10 mouse cellular contexts compared by ENCODE assay signal in genomic region chr12:33084683-33085082, GRCm38 (mm10). TPM values are rescaled to one million over a fixed set of nuclear protein-coding genes. Genes with fewer than 3 reads are reported as not detected.
A peak's percentile ranks its signal among the peaks of the same experiment; 100 is the strongest.
DNase-seq lines count a peak whose midpoint lies in the region; ATAC-seq and TF ChIP-seq lines count a peak whose summit lies in the region.
"Had no signal": no experiment of that assay in that cellular context is flagged by ENCODE, and none has a peak within 500 bp of the region (broad histone marks: within the 10 kb centered on the region; RNA-seq: fewer than 3 reads in every experiment).

No protein-coding gene starts in this region.

- H3K4me3 ChIP-seq in intestine, embryonic 14.5 days (ENCODE audit: low read depth, low read length) = no peak overlapping the region
- H3K4me3 ChIP-seq in intestine, postnatal 0 days (ENCODE audit: low read depth, low read length) = no peak overlapping the region
- no peak overlapping the region for H3K4me3 ChIP-seq in ES-E14 (ENCODE audit: insufficient read depth in 1 of 2, low read depth in 1 of 2, low read length in 2 of 2, poor library complexity in 1 of 2, severe bottlenecking in 1 of 2)
- H3K4me3 ChIP-seq in limb, embryonic 14.5 days (replicated peaks; ENCODE audit: low read length) = no peak overlapping the region
- no peak overlapping the region for H3K4me3 ChIP-seq in left cerebral cortex, adult 2 months
- H3K4me3 ChIP-seq: embryonic facial prominence, embryonic 13.5 days; limb, embryonic 15.5 days had no signal

- H3K27ac ChIP-seq in intestine, embryonic 14.5 days (ENCODE audit: low read depth) = no peak overlapping the region
- H3K27ac ChIP-seq in intestine, postnatal 0 days (ENCODE audit: low read depth, low read length) = no peak overlapping the region
- H3K27ac ChIP-seq in ES-E14 (ENCODE audit: insufficient read depth, low read depth, low read length, poor library complexity, severe bottlenecking) = no peak overlapping the region
- H3K27ac ChIP-seq in limb, embryonic 14.5 days (replicated peaks; ENCODE audit: low read depth, low read length) = no peak overlapping the region
- H3K27ac ChIP-seq in left cerebral cortex, adult 2 months = no peak overlapping the region
- H3K27ac ChIP-seq: embryonic facial prominence, embryonic 13.5 days; limb, embryonic 15.5 days had no signal

- no peaks in the 10 kb centered on the region for H3K36me3 ChIP-seq in intestine, embryonic 14.5 days (ENCODE audit: control insufficient read depth, insufficient read depth, low read length)
- H3K36me3 ChIP-seq in intestine, postnatal 0 days (ENCODE audit: control insufficient read depth, insufficient read depth) = no peaks in the 10 kb centered on the region
- no peaks in the 10 kb centered on the region for H3K36me3 ChIP-seq in ES-E14 (ENCODE audit: control insufficient read depth, insufficient read depth, low read length, poor library complexity, severe bottlenecking)
- H3K36me3 ChIP-seq in limb, embryonic 14.5 days (ENCODE audit: control insufficient read depth, insufficient read depth, low read length) = no peaks in the 10 kb centered on the region
- H3K36me3 ChIP-seq: embryonic facial prominence, embryonic 13.5 days; limb, embryonic 15.5 days had no signal

- no peak for TF ChIP-seq POLR2A in limb, embryonic 14.5 days (IDR thresholded peaks at IDR 0.05; ENCODE audit: borderline replicate concordance, extremely low read depth, insufficient read depth, insufficient read length)

- 0 out of 2 replicates have a peak, but pooled peaks cover 5% of the 10 kb centered on the region for H3K4me1 ChIP-seq in intestine, embryonic 14.5 days (replicated peaks; ENCODE audit: control insufficient read depth, insufficient read depth, low read length)
- no peaks in the 10 kb centered on the region for H3K4me1 ChIP-seq in intestine, postnatal 0 days (replicated peaks; ENCODE audit: control insufficient read depth, insufficient read depth, low read length)
- no peaks in the 10 kb centered on the region for H3K4me1 ChIP-seq in ES-E14 (ENCODE audit: control insufficient read depth in 2 of 2, insufficient read depth in 2 of 2, low read length in 2 of 2, poor library complexity in 1 of 2)
- no peaks in the 10 kb centered on the region for H3K4me1 ChIP-seq in limb, embryonic 14.5 days (ENCODE audit: control insufficient read depth, insufficient read depth, low read length)
- H3K4me1 ChIP-seq: embryonic facial prominence, embryonic 13.5 days; limb, embryonic 15.5 days had no signal

- H3K27me3 ChIP-seq in intestine, embryonic 14.5 days (replicated peaks; ENCODE audit: control insufficient read depth, insufficient read depth, low read length) = no peaks in the 10 kb centered on the region
- H3K27me3 ChIP-seq in intestine, postnatal 0 days (replicated peaks; ENCODE audit: control insufficient read depth, insufficient read depth, low read length) = no peaks in the 10 kb centered on the region
- no peaks in the 10 kb centered on the region for H3K27me3 ChIP-seq in limb, embryonic 14.5 days (ENCODE audit: control insufficient read depth, insufficient read depth, low read length)
- H3K27me3 ChIP-seq: limb, embryonic 15.5 days had no signal

- no peak overlapping the region for H3K4me2 ChIP-seq in intestine, embryonic 14.5 days (ENCODE audit: low read length)
- no peak overlapping the region for H3K4me2 ChIP-seq in intestine, postnatal 0 days (replicated peaks; ENCODE audit: low read depth)
- no peak overlapping the region for H3K4me2 ChIP-seq in limb, embryonic 14.5 days (replicated peaks; ENCODE audit: low read depth, low read length, severe bottlenecking)
- H3K4me2 ChIP-seq: embryonic facial prominence, embryonic 13.5 days; limb, embryonic 15.5 days had no signal

- intact Hi-C loops in left cerebral cortex, adult 2 months (cut with DNase I) = no loop called here

- H3K9me3 ChIP-seq in intestine, embryonic 14.5 days (ENCODE audit: control insufficient read depth, low read length) = no peaks in the 10 kb centered on the region
- H3K9me3 ChIP-seq in intestine, postnatal 0 days (ENCODE audit: control insufficient read depth) = no peaks in the 10 kb centered on the region
- H3K9me3 ChIP-seq in ES-E14 (ENCODE audit: control insufficient read depth, insufficient read depth, low read depth, low read length) = no peaks in the 10 kb centered on the region
- no peaks in the 10 kb centered on the region for H3K9me3 ChIP-seq in limb, embryonic 14.5 days (ENCODE audit: control insufficient read depth, low read length)
- H3K9me3 ChIP-seq: embryonic facial prominence, embryonic 13.5 days; limb, embryonic 15.5 days had no signal

- no peak for ATAC-seq in intestine, embryonic 14.5 days (replicated peaks; ENCODE audit: low FRiP score, low TSS enrichment, low read depth)
- no peak for ATAC-seq in intestine, postnatal 0 days
- peak; percentile 59 for ATAC-seq in common myeloid progenitor, adult 5-6 weeks (replicated peaks; ENCODE audit: low read depth, poor library complexity, severe bottlenecking)
- 0 out of 2 replicates have a peak, but pooled peaks have one; percentile 60 for ATAC-seq in limb, embryonic 14.5 days (ENCODE audit: low FRiP score, low read depth)

- 25% methylated on average over 2 of the region's 2 CpGs for WGBS in intestine, embryonic 14.5 days
- 30% methylated on average over 2 of the region's 2 CpGs for WGBS in intestine, postnatal 0 days
- WGBS in limb, embryonic 14.5 days = 32% methylated on average over 2 of the region's 2 CpGs

- no peak for TF ChIP-seq CTCF in intestine, postnatal 0 days (IDR thresholded peaks at IDR 0.05; ENCODE audit: low read depth)
- TF ChIP-seq CTCF in left cerebral cortex, adult 2 months (IDR thresholded peaks at IDR 0.05) = no peak

- DNase-seq in intestine, embryonic 14.5 days (ENCODE audit: low spot score) = peak; percentile 66
- peak; percentile 20 for DNase-seq in ES-E14 (ENCODE audit: low read depth, low spot score)
- peak; percentile 85 for DNase-seq in limb, embryonic 14.5 days (ENCODE audit: low spot score)
- no peak for DNase-seq in layer of hippocampus, postnatal 10 days (ENCODE audit: low spot score in 2 of 2)
- no peak for DNase-seq in left cerebral cortex, adult 2 months (ENCODE audit: extremely low spot score in 1 of 2, low spot score in 2 of 2)
- no peak for DNase-seq in right cerebral cortex, postnatal 25 days

- in situ Hi-C loops in ES-E14 (cut with MboI; ENCODE audit: low sequenced_read_pairs in 2 of 2, unreplicated experiment in 2 of 2) = no loop called here

- no peak overlapping the region for H3K9ac ChIP-seq in intestine, embryonic 14.5 days (ENCODE audit: low read length)
- H3K9ac ChIP-seq in intestine, postnatal 0 days (ENCODE audit: low read depth, low read length) = no peak overlapping the region
- H3K9ac ChIP-seq in ES-E14 (ENCODE audit: insufficient read depth, low read depth, low read length, poor library complexity, severe bottlenecking) = no peak overlapping the region
- no peak overlapping the region for H3K9ac ChIP-seq in limb, embryonic 14.5 days (ENCODE audit: low read depth, low read length, severe bottlenecking)
- H3K9ac ChIP-seq: embryonic facial prominence, embryonic 13.5 days; limb, embryonic 15.5 days had no signal

TF ChIP-seq in ES-E14, 5 proteins besides CTCF, POLR2A, EP300 and RAD21:
- TF ChIP-seq CHD2 (IDR thresholded peaks at IDR 0.05; ENCODE audit: low read depth, low read length) (no peak), HCFC1 (IDR thresholded peaks at IDR 0.05; ENCODE audit: borderline replicate concordance, insufficient read depth, low read length) (no peak)

RNA-seq across cellular contexts. Expression of gene Cdhr3, which starts 8.0 kb away (rescaled TPM):
- not detected in 2 replicates for polyA plus RNA-seq in intestine, embryonic 14.5 days (2014; fragmentation: Nextera tagmentation; extraction: Ambion mirVana)
- polyA plus RNA-seq in intestine, postnatal 0 days (2015; fragmentation: Nextera tagmentation; extraction: Ambion mirVana) = 0.10 TPM in 1 of 2 replicates, not detected in the other
- not detected in 2 replicates for total RNA-seq in ES-E14 (2012; rRNA removed)
- total RNA-seq in common myeloid progenitor, adult 5-6 weeks (2017) = not detected in 2 replicates
- 1.0 and 1.5 TPM in 2 replicates for polyA plus RNA-seq in limb, embryonic 14.5 days (2012; rRNA removed)
- polyA plus RNA-seq in limb, embryonic 14.5 days (2014; fragmentation: Nextera tagmentation; extraction: Ambion mirVana) = 0.32 and 0.43 TPM in 2 replicates
- total RNA-seq in layer of hippocampus, postnatal 10 days (2021) = 1 to 10 TPM; 1.2 to 2.5 TPM
- total RNA-seq in left cerebral cortex, adult 2 months (2021) = 1 to 10 TPM; 1.4 to 2.4 TPM
- polyA plus RNA-seq: embryonic facial prominence, embryonic 13.5 days had no signal

Comparison
In these comparisons a context has a peak if more than half of its experiments do, and no peak if none do; other contexts are left out.
1. ATAC-seq: peak in common myeloid progenitor, adult 5-6 weeks (single experiment) and limb, embryonic 14.5 days (single experiment); none in intestine, embryonic 14.5 days (single experiment) and intestine, postnatal 0 days (single experiment).
2. DNase-seq: peak in intestine, embryonic 14.5 days (single experiment), ES-E14 (single experiment) and limb, embryonic 14.5 days (single experiment); none in layer of hippocampus, postnatal 10 days (0 of 2), left cerebral cortex, adult 2 months (0 of 2) and right cerebral cortex, postnatal 25 days (single experiment).